Mouse (Mus musculus): Measurements from ENCODE around the gene Nuak1.

The Nuak1 gene

GRCm38 (mm10) chr10:84339456-84339855, 100.9 kb downstream of the Nuak1 start:
- DNase-seq (ENCODE audit: low spot score) = no peak

DNA sequence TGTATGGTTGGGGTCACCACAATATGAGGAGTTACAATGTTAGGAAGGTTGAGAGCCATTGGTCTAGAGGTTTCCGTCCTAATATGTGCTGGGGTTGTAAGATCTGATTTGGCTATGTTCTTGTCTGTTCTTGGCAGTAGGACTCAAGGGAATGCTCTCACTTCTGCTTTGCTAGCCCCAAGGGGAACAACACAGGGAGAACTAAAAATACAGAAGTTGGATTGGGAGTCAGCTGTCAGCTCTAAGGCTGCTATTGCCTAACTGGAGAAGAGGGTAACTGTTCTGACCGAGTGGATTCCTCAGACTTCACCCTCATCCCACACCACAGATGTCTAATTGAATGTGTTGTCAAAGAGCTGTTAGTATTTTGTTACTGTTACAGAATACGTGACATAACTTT, 101.6 kb downstream of the Nuak1 start:
- DNase-seq (ENCODE audit: low spot score) = peak; percentile 41

DNA sequence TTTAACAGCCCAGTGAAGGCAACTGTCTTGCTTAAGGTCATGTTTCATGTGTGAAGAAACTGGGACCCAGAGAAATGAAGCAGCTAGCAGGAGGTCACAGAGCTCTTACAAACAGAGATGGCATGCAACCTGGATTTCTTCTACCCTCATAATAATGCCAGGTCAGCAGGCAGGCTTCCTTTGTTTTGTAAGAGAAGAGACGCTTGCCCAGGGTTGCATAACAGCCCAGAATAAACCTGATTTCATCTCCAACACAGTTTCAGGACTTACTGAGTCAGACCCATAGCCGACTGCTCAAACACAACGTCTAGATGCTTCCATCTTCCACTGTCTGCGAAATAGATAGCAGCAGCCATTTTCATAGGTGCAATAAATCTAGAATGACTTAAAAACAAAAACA, 105.0 kb downstream of the Nuak1 start:
- DNase-seq (ENCODE audit: low spot score) = peak; percentile 37

GRCm38 (mm10) chr10:84329822-84330221, 110.6 kb downstream of the Nuak1 start:
- no peak for DNase-seq (ENCODE audit: low spot score)

GRCm38 (mm10) chr10:84329336-84329735, 111.1 kb downstream of the Nuak1 start:
- no peak for DNase-seq (ENCODE audit: low spot score)

DNA sequence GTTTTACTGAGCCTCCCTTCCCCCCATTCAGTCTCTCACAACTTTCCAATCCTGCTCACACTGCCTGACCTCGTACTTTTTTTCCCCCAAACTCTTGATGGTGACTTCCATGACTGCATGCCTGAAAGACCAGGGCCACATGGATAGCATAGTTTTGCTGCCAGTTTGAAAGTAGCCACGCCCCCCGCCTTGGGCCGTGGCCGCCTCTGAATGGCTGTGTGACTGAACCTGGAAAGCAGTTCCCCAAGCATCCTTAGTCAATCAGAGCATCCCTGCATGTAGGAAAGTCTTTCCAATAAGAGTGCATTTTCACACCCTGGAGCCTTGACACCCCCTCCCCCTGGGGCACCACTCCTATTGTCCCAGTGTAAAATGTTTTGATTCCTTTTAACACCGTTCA, 116.4 kb downstream of the Nuak1 start:
- no peak for DNase-seq (ENCODE audit: low spot score)
